Mouse (Mus musculus) neural tube, embryonic 11.5 days (tissue): Measurements from ENCODE around the gene Tmem104. TPM values are rescaled to one million over a fixed set of nuclear protein-coding genes. Genes with fewer than 3 reads are reported as not detected.

ENCODE experiments used
- ATAC-seq: fragments of 200-750 bp; cut with Nextera tagmentation; 2 replicates; pipeline ENCODE4 v1.8.0; 2017; ENCODE audit warnings: moderate number of reproducible peaks, mild to moderate bottlenecking, moderate TSS enrichment, moderate library complexity; ENCODE audit not compliant: insufficient read depth, low FRiP score, low TSS enrichment
- DNase-seq: peaks from one replicate; pipeline ENCODE4 v3.0.0-alpha.2; 2015; ENCODE audit warnings: low spot score
- H3K27ac ChIP-seq: fragments of 300-500 bp; sonication (generic); 2 replicates; pipeline ENCODE4 v1.5.1; 2014; ENCODE audit warnings: low read depth, mild to moderate bottlenecking, low read length
- H3K27me3 ChIP-seq: fragments of 300-500 bp; sonication (generic); 2 replicates; pipeline ENCODE4 v1.6.1; 2014; ENCODE audit warnings: mild to moderate bottlenecking, low read length, mixed read lengths; ENCODE audit not compliant: control insufficient read depth, insufficient read depth
- H3K36me3 ChIP-seq: fragments of 300-500 bp; sonication (generic); 2 replicates; pipeline ENCODE4 v1.6.1; 2014; ENCODE audit warnings: mild to moderate bottlenecking, low read length, moderate library complexity, mixed read lengths; ENCODE audit not compliant: control insufficient read depth, insufficient read depth
- H3K4me1 ChIP-seq: fragments of 300-500 bp; sonication (generic); 2 replicates; pipeline ENCODE4 v1.6.1; 2014; ENCODE audit warnings: low read length, mixed read lengths; ENCODE audit not compliant: control insufficient read depth, insufficient read depth
- H3K4me2 ChIP-seq: fragments of 300-500 bp; sonication (generic); 2 replicates; pipeline ENCODE4 v1.6.1; 2014; ENCODE audit warnings: low read depth, mild to moderate bottlenecking, moderate library complexity
- H3K4me3 ChIP-seq: fragments of 300-500 bp; sonication (generic); 2 replicates; pipeline ENCODE4 v1.5.1; 2014; ENCODE audit warnings: low read depth, low read length
- H3K9ac ChIP-seq: fragments of 300-500 bp; sonication (generic); 2 replicates; pipeline ENCODE4 v1.6.1; 2014; ENCODE audit warnings: mild to moderate bottlenecking, low read length
- H3K9me3 ChIP-seq: fragments of 300-500 bp; sonication (generic); 2 replicates; pipeline ENCODE4 v1.6.1; 2016; ENCODE audit warnings: low read length; ENCODE audit not compliant: control insufficient read depth
- WGBS: fragments of 180-500 bp; shearing (Covaris S2); extraction: QIAGEN DNeasy Blood & Tissue Kit; methylation state at CpG from one replicate; pipeline ENCODE4 v1.1.7; 2014; 5-methylcytosine and 5-hydroxymethylcytosine counted together
- polyA plus RNA-seq: library from polyadenylated mRNA; unstranded; fragments of >200 nt; fragmentation: Nextera tagmentation; extraction: Ambion mirVana; gene quantifications from 2 replicates; pipeline ENCODE4 v1.2.1, GENCODE M21; 2014

Gene Tmem104
- polyA plus RNA-seq, 1 experiment from 2014 or later: 11.0 TPM

- no peak overlapping the region for H3K4me2 ChIP-seq
- WGBS: 31% methylated on average over 12 of the region's 12 CpGs
- H3K4me3 ChIP-seq: no peak overlapping the region
- H3K27ac ChIP-seq: no peak overlapping the region
- ATAC-seq: no peak
- DNase-seq: no peak
- no peaks in the 10 kb centered on the region for H3K36me3 ChIP-seq
- H3K9ac ChIP-seq: no peak overlapping the region
- H3K4me1 ChIP-seq: peaks cover 30% of the 10 kb centered on the region
- H3K9me3 ChIP-seq: no peaks in the 10 kb centered on the region
- no peaks in the 10 kb centered on the region; the same call in 1 of the 2 replicates for H3K27me3 ChIP-seq
Measured at GRCm38 (mm10) chr11:115227640-115228039, 40.4 kb downstream of the Tmem104 start.

GRCm38 (mm10) chr11:115228430-115228829, 41.1 kb downstream of the Tmem104 start:
- ATAC-seq: no peak
- Histone ChIP-seq H3K36me3 (no peaks in the 10 kb centered on the region), H3K4me2 (no peak overlapping the region), H3K9ac (no peak overlapping the region), H3K27ac (no peak overlapping the region), H3K4me3 (no peak overlapping the region), H3K27me3 (no peaks in the 10 kb centered on the region; the same call in 1 of the 2 replicates), H3K4me1 (peaks cover 32% of the 10 kb centered on the region), H3K9me3 (no peaks in the 10 kb centered on the region)
- 68% methylated on average over 7 of the region's 7 CpGs for WGBS
- no peak for DNase-seq

- no peak overlapping the region for H3K4me2 ChIP-seq
- no peaks in the 10 kb centered on the region for H3K36me3 ChIP-seq
- H3K9me3 ChIP-seq: no peaks in the 10 kb centered on the region
- no peaks in the 10 kb centered on the region; the same call in 1 of the 2 replicates for H3K27me3 ChIP-seq
- H3K9ac ChIP-seq: no peak overlapping the region
- H3K27ac ChIP-seq: no peak overlapping the region
- ATAC-seq: no peak
- peaks cover 39% of the 10 kb centered on the region for H3K4me1 ChIP-seq
- WGBS: 50% methylated on average over 15 of the region's 15 CpGs
- H3K4me3 ChIP-seq: no peak overlapping the region
- no peak for DNase-seq
Measured at GRCm38 (mm10) chr11:115229021-115229930, 42.0 kb downstream of the Tmem104 start.

GRCm38 (mm10) chr11:115231168-115231915, 44.1 kb downstream of the Tmem104 start:
- H3K9ac ChIP-seq: no peak overlapping the region; the same call in 1 of the 2 replicates
- no peak overlapping the region for H3K4me2 ChIP-seq
- no peaks in the 10 kb centered on the region for H3K36me3 ChIP-seq
- H3K27ac ChIP-seq: no peak overlapping the region
- ATAC-seq (no peak), DNase-seq (no peak)
- H3K27me3 ChIP-seq: no peaks in the 10 kb centered on the region
- H3K4me3 ChIP-seq: no peak overlapping the region
- H3K4me1 ChIP-seq: peaks cover 46% of the 10 kb centered on the region
- 55% methylated on average over 14 of the region's 14 CpGs for WGBS
- no peaks in the 10 kb centered on the region for H3K9me3 ChIP-seq

GRCm38 (mm10) chr11:115231924-115232323, 44.6 kb downstream of the Tmem104 start:
- Histone ChIP-seq H3K27me3 (no peaks in the 10 kb centered on the region), H3K4me1 (peaks cover 46% of the 10 kb centered on the region), H3K27ac (no peak overlapping the region), H3K9ac (no peak overlapping the region; the same call in 1 of the 2 replicates), H3K9me3 (no peaks in the 10 kb centered on the region), H3K4me3 (no peak overlapping the region), H3K36me3 (no peaks in the 10 kb centered on the region), H3K4me2 (no peak overlapping the region)
- 53% methylated on average over 9 of the region's 9 CpGs for WGBS
- no peak for ATAC-seq
- DNase-seq: no peak

- 79% methylated on average over 5 of the region's 5 CpGs for WGBS
- Histone ChIP-seq H3K9ac (no peak overlapping the region), H3K9me3 (no peaks in the 10 kb centered on the region), H3K4me2 (no peak overlapping the region), H3K4me1 (peaks cover 46% of the 10 kb centered on the region), H3K27me3 (no peaks in the 10 kb centered on the region), H3K4me3 (no peak overlapping the region), H3K27ac (no peak overlapping the region), H3K36me3 (no peaks in the 10 kb centered on the region)
- ATAC-seq (no peak), DNase-seq (no peak)
Measured at GRCm38 (mm10) chr11:115232889-115233288, 45.6 kb downstream of the Tmem104 start.

- H3K27ac ChIP-seq: no peak overlapping the region; the same call in 1 of the 2 replicates
- peaks cover 43% of the 10 kb centered on the region for H3K4me1 ChIP-seq
- H3K4me2 ChIP-seq: no peak overlapping the region
- DNase-seq (peak; percentile 54), ATAC-seq (0 out of 2 replicates have a peak, but pooled peaks have one; percentile 58)
- no peak overlapping the region for H3K4me3 ChIP-seq
- no peak overlapping the region for H3K9ac ChIP-seq
- no peaks in the 10 kb centered on the region for H3K36me3 ChIP-seq
- 44% methylated on average over 20 of the region's 20 CpGs for WGBS
- no peaks in the 10 kb centered on the region for H3K27me3 ChIP-seq
- no peaks in the 10 kb centered on the region for H3K9me3 ChIP-seq
Measured at GRCm38 (mm10) chr11:115233526-115234290, 46.4 kb downstream of the Tmem104 start.

GRCm38 (mm10) chr11:115234320-115235044, 47.2 kb downstream of the Tmem104 start:
- WGBS: 73% methylated on average over 15 of the region's 15 CpGs
- Histone ChIP-seq H3K4me1 (peaks cover 41% of the 10 kb centered on the region), H3K36me3 (no peaks in the 10 kb centered on the region), H3K9me3 (no peaks in the 10 kb centered on the region), H3K27ac (no peak overlapping the region), H3K4me3 (no peak overlapping the region), H3K9ac (no peak overlapping the region), H3K27me3 (no peaks in the 10 kb centered on the region), H3K4me2 (no peak overlapping the region)
- no peak for DNase-seq
- no peak for ATAC-seq
